Mouse (Mus musculus) ES-Bruce4 (cell line): Measurements from ENCODE around the gene Arhgef2.

Source experiments
- CTCF ChIP-seq: IDR thresholded peaks from one replicate; pipeline ENCODE4 v1.8.1; 2011; ENCODE audit warnings: low read depth, low read length
- EP300 ChIP-seq: IDR thresholded peaks from 2 replicates; pipeline ENCODE4 v1.6.1; 2011; ENCODE audit warnings: low read depth, low read length; ENCODE audit not compliant: insufficient read depth
- POLR2A ChIP-seq: IDR thresholded peaks from one replicate; pipeline ENCODE4 v1.8.1; 2011; ENCODE audit warnings: low read length; ENCODE audit not compliant: insufficient read depth

DNA sequence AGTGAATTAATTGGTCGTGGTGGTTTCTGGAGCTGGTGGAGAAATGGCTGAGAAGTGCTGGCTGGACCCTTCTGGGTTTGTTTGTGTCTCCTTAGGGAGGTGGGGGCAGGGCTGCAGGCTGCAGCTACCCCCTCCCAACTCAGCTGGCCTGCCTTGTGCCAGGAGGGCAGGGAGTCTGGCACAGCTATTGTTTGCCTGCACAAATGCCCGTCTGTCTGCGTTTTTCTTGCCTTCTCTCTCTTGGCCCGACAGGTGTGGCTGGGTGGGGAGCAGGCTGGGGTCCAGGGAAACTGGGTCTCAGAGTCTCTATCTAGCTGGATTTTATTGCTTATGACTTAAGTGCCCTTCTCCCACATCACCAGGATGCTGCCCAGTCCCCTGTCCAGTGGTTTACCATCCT lies 18.6 kb downstream of the Arhgef2 start:
- TF ChIP-seq CTCF, result no peak
- TF ChIP-seq POLR2A, result no peak
- no peak for TF ChIP-seq EP300
